Mouse (Mus musculus) ES-E14 (cell line): ENCODE data around the gene Nfib.

Source experiments
- CHD2 ChIP-seq: IDR thresholded peaks from 2 replicates; pipeline ENCODE4 v1.6.1; 2014; ENCODE audit warnings: mild to moderate bottlenecking, low read depth, low read length, inconsistent platforms
- ZNF384 ChIP-seq: IDR thresholded peaks from 2 replicates; pipeline ENCODE4 v1.6.1; 2012; ENCODE audit warnings: low read depth, low read length, inconsistent platforms

DNA sequence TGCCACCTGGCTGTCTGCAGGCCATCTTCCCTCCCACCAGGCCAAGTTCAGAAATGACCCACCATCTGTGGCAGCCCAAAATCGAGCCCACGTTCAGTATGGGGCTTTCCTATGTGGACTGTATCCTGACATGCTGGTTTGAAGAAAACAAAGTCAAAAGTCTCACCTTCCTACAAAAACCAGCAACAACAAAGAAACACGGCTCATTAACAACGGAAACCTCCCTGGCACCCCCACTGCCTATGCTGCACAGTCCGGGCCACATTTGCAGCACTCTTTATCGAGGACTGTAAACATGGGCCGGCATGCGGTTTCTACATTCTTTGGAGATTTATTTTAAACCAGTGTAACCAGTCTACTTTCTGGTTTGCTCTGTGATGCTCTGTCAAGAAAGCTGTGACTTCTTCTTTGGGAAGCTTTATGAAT lies 208.4 kb downstream of the Nfib start:
- no peak for TF ChIP-seq ZNF384
- no peak for TF ChIP-seq CHD2
